Mouse (Mus musculus) heart, embryonic 13.5 days (tissue): ENCODE results near the gene Vwc2. TPM values are rescaled to one million over a fixed set of nuclear protein-coding genes. Genes with fewer than 3 reads are reported as not detected.

Experiments
- ATAC-seq: fragments of 200-750 bp; cut with Nextera tagmentation; 2 replicates; pipeline ENCODE4 v1.8.0; 2017; ENCODE audit warnings: moderate TSS enrichment; ENCODE audit not compliant: insufficient number of reproducible peaks, low FRiP score, low TSS enrichment; ENCODE audit errors: extremely low read depth
- H3K27ac ChIP-seq: fragments of 300-500 bp; sonication (generic); replicated peaks from 2 replicates; pipeline ENCODE4 v1.5.1; 2015; ENCODE audit warnings: moderate library complexity, mild to moderate bottlenecking, inconsistent platforms
- H3K27me3 ChIP-seq: fragments of 300-500 bp; sonication (generic); replicated peaks from 2 replicates; pipeline ENCODE4 v1.6.1; 2015; ENCODE audit warnings: mild to moderate bottlenecking, inconsistent platforms
- H3K36me3 ChIP-seq: fragments of 300-500 bp; sonication (generic); 2 replicates; pipeline ENCODE4 v1.6.1; 2015; ENCODE audit warnings: mild to moderate bottlenecking, inconsistent platforms
- H3K4me1 ChIP-seq: fragments of 300-500 bp; sonication (generic); 2 replicates; pipeline ENCODE4 v1.6.1; 2015; ENCODE audit warnings: inconsistent platforms
- H3K4me2 ChIP-seq: fragments of 300-500 bp; sonication (generic); 2 replicates; pipeline ENCODE4 v1.6.1; 2015; ENCODE audit warnings: inconsistent platforms, mild to moderate bottlenecking, moderate library complexity
- H3K4me3 ChIP-seq: fragments of 300-500 bp; sonication (generic); 2 replicates; pipeline ENCODE4 v1.5.1; 2015; ENCODE audit warnings: moderate library complexity, mild to moderate bottlenecking, inconsistent platforms
- H3K9ac ChIP-seq: fragments of 300-500 bp; sonication (generic); 2 replicates; pipeline ENCODE4 v1.6.1; 2015; ENCODE audit warnings: inconsistent platforms, mild to moderate bottlenecking, moderate library complexity
- H3K9me3 ChIP-seq: fragments of 300-500 bp; sonication (generic); 2 replicates; pipeline ENCODE4 v1.6.1; 2016; ENCODE audit warnings: inconsistent platforms
- WGBS: fragments of 180-500 bp; shearing (Covaris S2); methylation state at CpG from one replicate; pipeline ENCODE4 v1.1.7; 2015; ENCODE audit warnings: mixed read lengths; 5-methylcytosine and 5-hydroxymethylcytosine counted together
- polyA plus RNA-seq: library from polyadenylated mRNA; unstranded; fragments of >200 nt; fragmentation: Nextera tagmentation; extraction: Ambion mirVana; gene quantifications from 2 replicates; pipeline ENCODE4 v1.2.1, GENCODE M21; 2015

The Vwc2 gene
- polyA plus RNA-seq, 1 experiment from 2014 or later = 0.71 TPM

DNA sequence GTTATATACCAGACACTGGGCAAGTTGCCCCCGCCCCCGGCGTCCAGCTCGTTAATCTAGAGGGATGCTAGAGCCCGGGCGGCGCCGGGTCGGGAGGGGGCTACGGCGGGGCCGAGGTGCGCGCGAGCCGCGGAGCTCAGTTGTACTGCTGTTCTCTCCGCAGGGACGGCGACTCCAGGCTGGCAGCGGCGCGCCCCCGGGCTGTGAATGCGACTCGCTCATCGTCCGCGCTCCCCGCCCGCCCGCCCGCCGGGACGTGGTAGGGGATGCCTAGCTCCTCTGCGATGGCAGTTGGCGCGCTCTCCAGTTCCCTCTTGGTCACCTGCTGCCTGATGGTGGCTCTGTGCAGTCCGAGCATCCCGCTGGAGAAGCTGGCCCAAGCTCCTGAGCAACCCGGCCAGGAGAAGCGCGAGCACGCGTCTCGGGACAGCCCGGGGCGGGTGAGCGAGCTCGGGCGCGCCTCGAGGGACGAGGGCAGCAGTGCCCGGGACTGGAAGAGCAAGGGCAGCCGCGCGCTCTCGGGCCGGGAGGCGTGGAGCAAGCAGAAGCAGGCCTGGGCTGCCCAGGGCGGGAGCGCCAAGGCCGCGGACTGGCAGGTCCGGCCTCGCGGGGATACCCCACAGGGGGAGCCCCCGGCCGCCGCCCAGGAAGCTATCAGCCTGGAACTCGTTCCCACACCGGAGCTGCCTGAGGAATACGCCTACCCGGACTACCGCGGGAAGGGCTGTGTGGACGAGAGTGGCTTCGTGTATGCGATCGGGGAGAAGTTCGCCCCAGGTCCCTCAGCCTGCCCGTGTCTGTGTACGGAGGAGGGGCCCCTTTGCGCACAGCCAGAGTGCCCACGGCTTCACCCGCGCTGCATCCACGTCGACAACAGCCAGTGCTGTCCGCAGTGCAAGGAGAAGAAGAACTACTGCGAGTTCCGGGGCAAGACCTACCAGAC lies 1.9 kb downstream of the Vwc2 start:
- Histone ChIP-seq H3K4me2 (peak overlapping the region; percentile 86), H3K27ac (no peak overlapping the region), H3K4me1 (peaks cover 32% of the 10 kb centered on the region), H3K36me3 (no peaks in the 10 kb centered on the region), H3K9me3 (no peaks in the 10 kb centered on the region), H3K4me3 (peak overlapping the region; percentile 55), H3K27me3 (peaks cover 77% of the 10 kb centered on the region), H3K9ac (peak overlapping the region; percentile 61)
- 1% methylated on average over 89 of the region's 93 CpGs for WGBS
- peak; percentile 19; the same call in 1 of the 2 replicates for ATAC-seq

DNA sequence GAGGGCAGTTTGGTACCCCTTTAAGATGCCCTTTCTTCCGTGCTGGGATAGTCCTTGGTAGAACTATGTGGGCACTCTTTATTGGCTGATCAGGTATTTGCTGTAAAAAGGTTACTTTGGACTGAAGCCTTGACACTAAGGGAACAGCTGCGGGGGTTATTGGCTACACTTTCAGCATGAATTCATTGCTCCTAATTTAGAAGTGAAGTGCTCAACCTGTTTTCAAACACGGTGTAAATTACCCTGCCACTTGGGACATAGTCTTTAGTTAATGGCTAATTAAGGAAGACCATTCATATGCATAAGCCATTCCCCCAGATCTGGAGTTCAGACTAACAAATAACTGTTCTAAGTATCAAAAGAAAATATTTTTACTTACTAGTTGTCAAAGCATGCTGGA lies 2.7 kb downstream of the Vwc2 start:
- Histone ChIP-seq H3K9me3 (no peaks in the 10 kb centered on the region), H3K27me3 (peaks cover 76% of the 10 kb centered on the region), H3K9ac (no peak overlapping the region), H3K36me3 (no peaks in the 10 kb centered on the region), H3K4me1 (peaks cover 32% of the 10 kb centered on the region), H3K27ac (no peak overlapping the region), H3K4me2 (peak overlapping the region; percentile 86), H3K4me3 (peak overlapping the region; percentile 55)
- no peak for ATAC-seq
- 8% methylated on average over 3 of the region's 3 CpGs for WGBS

GRCm38 (mm10) chr11:11122866-11123265 lies 8.8 kb downstream of the Vwc2 start:
- Histone ChIP-seq H3K27me3 (peaks cover 19% of the 10 kb centered on the region), H3K4me1 (no peaks in the 10 kb centered on the region), H3K4me3 (no peak overlapping the region), H3K9me3 (no peaks in the 10 kb centered on the region), H3K9ac (no peak overlapping the region), H3K27ac (no peak overlapping the region), H3K36me3 (no peaks in the 10 kb centered on the region), H3K4me2 (no peak overlapping the region)
- no peak for ATAC-seq
- 52% methylated on average over 4 of the region's 4 CpGs for WGBS

GRCm38 (mm10) chr11:11131414-11132077 lies 17.5 kb downstream of the Vwc2 start:
- Histone ChIP-seq H3K4me3 (no peak overlapping the region), H3K27ac (no peak overlapping the region), H3K9ac (no peak overlapping the region), H3K27me3 (no peaks in the 10 kb centered on the region), H3K4me2 (no peak overlapping the region), H3K4me1 (no peaks in the 10 kb centered on the region), H3K36me3 (no peaks in the 10 kb centered on the region), H3K9me3 (no peaks in the 10 kb centered on the region)
- ATAC-seq = no peak
- 54% methylated on average over 14 of the region's 14 CpGs for WGBS

GRCm38 (mm10) chr11:11140622-11141021 lies 26.6 kb downstream of the Vwc2 start:
- H3K36me3 ChIP-seq = no peaks in the 10 kb centered on the region
- no peaks in the 10 kb centered on the region for H3K9me3 ChIP-seq

DNA sequence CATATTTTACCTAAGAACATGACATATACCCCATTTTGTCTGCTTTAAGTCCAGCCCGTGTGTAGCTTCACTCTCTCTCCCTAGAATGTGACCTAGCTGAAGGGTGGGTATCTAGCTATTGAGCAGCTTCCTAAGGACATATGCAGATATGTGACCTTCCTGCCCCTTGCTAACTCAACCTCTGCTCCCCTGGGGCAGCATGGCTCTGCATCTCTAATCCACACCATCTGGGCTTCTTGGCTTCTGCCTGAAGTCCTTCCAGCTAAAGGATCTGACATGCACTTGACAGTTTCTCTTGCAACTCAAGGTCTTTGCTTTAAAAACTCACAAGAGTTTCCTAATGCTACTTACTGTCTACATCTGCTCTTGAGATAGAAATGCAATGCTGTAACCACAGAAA lies 38.7 kb downstream of the Vwc2 start:
- ATAC-seq = no peak
- Histone ChIP-seq H3K27me3 (no peaks in the 10 kb centered on the region), H3K4me1 (no peaks in the 10 kb centered on the region), H3K4me2 (no peak overlapping the region), H3K4me3 (no peak overlapping the region), H3K27ac (no peak overlapping the region), H3K9ac (no peak overlapping the region), H3K9me3 (peaks cover 3% of the 10 kb centered on the region; the same call in 1 of the 2 replicates), H3K36me3 (no peaks in the 10 kb centered on the region)
- WGBS = 32% methylated on average over 1 of the region's 1 CpGs

More at GRCm38 (mm10) chr11:11140622-11141021, 26.6 kb downstream of the Vwc2 start:
- H3K27me3 ChIP-seq = no peaks in the 10 kb centered on the region
- no peak overlapping the region for H3K4me3 ChIP-seq
- no peak overlapping the region for H3K27ac ChIP-seq
- H3K9ac ChIP-seq = no peak overlapping the region
- H3K4me2 ChIP-seq = no peak overlapping the region
- H3K4me1 ChIP-seq = no peaks in the 10 kb centered on the region
- ATAC-seq = no peak

- no peaks in the 10 kb centered on the region for H3K4me1 ChIP-seq
- H3K36me3 ChIP-seq = no peaks in the 10 kb centered on the region
- ATAC-seq = no peak
- H3K4me3 ChIP-seq = no peak overlapping the region
- no peaks in the 10 kb centered on the region for H3K27me3 ChIP-seq
- H3K9me3 ChIP-seq = no peaks in the 10 kb centered on the region
- no peak overlapping the region for H3K9ac ChIP-seq
- 89% methylated on average over 4 of the region's 4 CpGs for WGBS
- H3K27ac ChIP-seq = no peak overlapping the region
- no peak overlapping the region for H3K4me2 ChIP-seq
Measured at GRCm38 (mm10) chr11:11171396-11171795, 57.4 kb downstream of the Vwc2 start.

DNA sequence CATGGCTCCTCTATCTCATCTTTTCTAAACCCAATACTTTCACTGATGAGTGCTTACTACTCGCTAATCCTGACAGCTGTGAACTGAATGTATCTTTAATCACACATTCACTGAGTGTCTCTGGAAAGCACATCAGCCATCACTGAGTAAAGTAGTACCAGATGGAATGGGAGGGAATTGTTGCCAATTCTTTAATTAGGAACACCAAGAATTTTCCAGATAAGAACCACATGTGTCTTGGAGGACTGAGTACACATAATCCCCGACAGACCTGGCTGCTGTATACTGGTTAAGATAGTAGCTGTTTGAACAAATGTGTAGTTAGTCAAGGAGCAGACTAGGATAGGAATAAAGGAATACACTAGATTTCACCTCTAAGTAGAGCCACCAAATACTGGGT lies 61.2 kb downstream of the Vwc2 start:
- Histone ChIP-seq H3K4me2 (no peak overlapping the region), H3K4me1 (no peaks in the 10 kb centered on the region), H3K4me3 (no peak overlapping the region), H3K27me3 (no peaks in the 10 kb centered on the region), H3K36me3 (no peaks in the 10 kb centered on the region), H3K9me3 (no peaks in the 10 kb centered on the region), H3K27ac (no peak overlapping the region), H3K9ac (no peak overlapping the region)
- no peak for ATAC-seq
- 45% methylated on average over 2 of the region's 2 CpGs for WGBS

DNA sequence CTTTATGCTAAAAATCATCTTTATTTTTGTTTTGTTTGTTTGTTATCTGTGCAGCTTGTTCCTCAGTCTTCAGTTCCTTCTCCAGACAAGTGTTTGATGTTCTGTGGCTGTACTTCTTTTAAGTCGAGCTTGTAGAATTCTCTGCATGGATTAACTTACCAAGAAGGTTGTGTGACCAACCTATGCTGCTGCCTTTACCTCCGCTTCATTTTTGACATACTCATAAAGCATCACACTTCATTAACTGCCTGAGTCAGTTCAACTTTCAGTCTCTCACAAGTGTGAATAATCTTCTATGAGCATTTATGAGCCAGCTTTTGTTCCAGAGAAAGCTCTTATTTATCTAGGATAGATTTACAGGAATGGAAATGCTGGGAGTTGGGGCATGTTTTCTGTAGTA lies 68.7 kb downstream of the Vwc2 start:
- Histone ChIP-seq H3K9ac (no peak overlapping the region), H3K9me3 (no peaks in the 10 kb centered on the region), H3K4me1 (no peaks in the 10 kb centered on the region), H3K4me2 (no peak overlapping the region), H3K27ac (no peak overlapping the region), H3K4me3 (no peak overlapping the region), H3K27me3 (no peaks in the 10 kb centered on the region), H3K36me3 (no peaks in the 10 kb centered on the region)
- no peak for ATAC-seq
- 70% methylated on average over 2 of the region's 2 CpGs for WGBS

DNA sequence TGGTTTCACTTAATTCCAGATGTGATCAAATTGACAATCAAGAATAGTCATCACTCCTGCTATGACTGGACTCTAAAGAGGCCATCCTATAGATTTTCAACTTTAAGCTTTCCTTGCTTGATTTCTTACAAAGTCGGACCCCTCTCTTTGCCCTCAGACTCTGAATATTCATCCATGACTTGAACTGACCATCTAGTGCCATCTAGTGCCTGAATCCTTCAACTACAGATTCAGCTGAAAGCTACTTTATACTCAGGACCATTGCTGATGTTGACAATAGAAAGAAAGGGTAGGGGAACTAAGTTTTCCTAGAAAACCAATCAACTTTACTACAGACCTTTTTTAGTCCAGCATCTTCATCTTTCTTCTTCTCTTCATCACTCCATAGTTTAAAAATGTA lies 109.1 kb downstream of the Vwc2 start:
- Histone ChIP-seq H3K4me1 (no peaks in the 10 kb centered on the region), H3K4me3 (no peak overlapping the region), H3K27ac (no peak overlapping the region), H3K9ac (no peak overlapping the region), H3K36me3 (no peaks in the 10 kb centered on the region), H3K27me3 (no peaks in the 10 kb centered on the region), H3K4me2 (no peak overlapping the region), H3K9me3 (no peaks in the 10 kb centered on the region)
- 29% methylated on average over 1 of the region's 1 CpGs for WGBS
- no peak for ATAC-seq

DNA sequence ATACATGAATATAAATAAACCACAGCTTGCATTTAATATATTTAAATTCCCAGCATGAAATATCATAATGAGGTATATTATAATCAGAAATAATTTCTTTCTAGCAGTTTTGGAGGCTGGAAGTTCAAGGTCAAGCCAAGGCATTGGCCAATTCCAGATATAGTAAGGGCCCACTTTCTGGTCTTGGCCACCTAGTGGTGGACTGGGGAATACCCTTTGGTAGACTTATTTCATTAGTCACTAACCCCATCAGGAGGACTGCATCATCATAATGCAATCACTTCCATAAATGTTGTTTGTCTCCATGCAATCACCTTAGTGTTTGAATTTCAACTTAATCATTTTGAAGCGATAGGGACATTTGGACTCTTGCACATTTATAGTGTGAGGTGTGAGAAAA lies 125.3 kb downstream of the Vwc2 start:
- H3K9ac ChIP-seq = no peak overlapping the region
- H3K4me1 ChIP-seq = no peaks in the 10 kb centered on the region
- H3K9me3 ChIP-seq = no peaks in the 10 kb centered on the region
- H3K36me3 ChIP-seq = no peaks in the 10 kb centered on the region
- no peaks in the 10 kb centered on the region for H3K27me3 ChIP-seq
- no peak overlapping the region for H3K4me3 ChIP-seq
- H3K4me2 ChIP-seq = no peak overlapping the region
- 61% methylated on average over 1 of the region's 1 CpGs for WGBS
- ATAC-seq = no peak
- H3K27ac ChIP-seq = no peak overlapping the region
